Mouse (Mus musculus) spleen, embryonic (tissue): ENCODE data around the gene Pcnx.
"Not testable (repeated sequence)": the region's sequence is repeated elsewhere in the genome, so short reads cannot be mapped to it uniquely, and the experiment has no call there.

Experiments
- CTCF ChIA-PET: fragments of 350-600 bp; sonication (Branson Sonifier 250); formaldehyde crosslinking; loops from one replicate; lab custom pipeline; 2022; lab: Charles Lee

Pcnx gene

DNA sequence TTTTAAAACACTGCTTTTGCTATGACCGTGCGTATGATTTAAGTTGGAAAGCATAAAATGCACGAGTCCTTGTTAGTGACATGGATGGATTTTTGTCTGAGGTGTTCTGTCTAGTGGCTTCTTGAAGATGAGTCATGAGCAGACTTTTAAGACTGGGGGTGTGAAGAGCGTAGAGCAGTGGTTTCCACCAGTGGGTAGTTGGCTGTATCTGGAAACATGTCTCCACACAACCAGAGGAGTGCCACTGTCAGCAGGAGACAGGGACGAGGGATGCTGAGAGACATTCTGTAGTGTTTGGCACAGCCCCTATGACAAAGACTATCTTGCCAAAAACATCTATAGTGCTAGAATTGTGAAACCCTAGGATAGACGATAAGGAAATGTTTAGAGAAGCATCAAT lies 89.2 kb downstream of the Pcnx start:
- CTCF ChIA-PET: no interaction called here

DNA sequence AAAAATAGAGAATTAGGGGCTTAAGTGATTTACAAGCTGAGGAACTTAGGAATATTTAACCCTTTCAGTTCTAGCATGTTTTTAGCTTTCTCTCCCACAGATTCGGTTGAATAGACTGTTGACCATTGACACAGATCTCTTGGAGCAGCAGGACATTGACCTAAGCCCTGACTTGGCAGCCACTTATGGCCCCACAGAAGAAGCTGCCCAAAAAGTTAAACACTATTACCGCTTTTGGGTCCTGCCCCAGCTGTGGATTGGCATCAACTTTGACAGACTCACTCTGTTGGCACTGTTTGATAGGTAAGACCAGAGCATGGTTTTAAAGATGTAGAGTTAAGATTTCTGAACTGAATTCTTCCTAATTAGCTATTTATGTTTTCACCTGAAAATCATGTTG lies 90.2 kb downstream of the Pcnx start:
- CTCF ChIA-PET: interaction anchor here (0.6 kb wide), 1 partner anchor 1627 kb away, joined by 10 read pairs; no protein-coding TSS in a partner anchor

DNA sequence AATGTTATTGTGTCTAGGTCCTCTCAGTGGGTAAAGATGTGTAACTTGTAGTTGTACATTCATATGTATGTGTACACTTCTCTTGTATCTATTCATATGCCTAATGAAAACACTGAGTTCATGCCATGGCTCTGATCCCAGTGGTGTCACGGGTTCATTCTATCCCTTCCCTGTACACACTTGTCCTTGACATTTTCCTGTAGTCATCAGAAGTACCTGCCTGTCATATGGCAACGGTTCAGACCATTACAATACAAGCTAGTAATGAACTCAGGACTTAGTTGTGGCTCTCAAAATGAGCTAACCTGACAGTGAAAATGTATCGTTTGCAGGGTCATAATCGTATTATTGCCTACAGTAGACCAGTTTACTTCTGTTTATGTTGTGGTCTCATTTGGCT lies 98.5 kb downstream of the Pcnx start:
- CTCF ChIA-PET: no interaction called here

DNA sequence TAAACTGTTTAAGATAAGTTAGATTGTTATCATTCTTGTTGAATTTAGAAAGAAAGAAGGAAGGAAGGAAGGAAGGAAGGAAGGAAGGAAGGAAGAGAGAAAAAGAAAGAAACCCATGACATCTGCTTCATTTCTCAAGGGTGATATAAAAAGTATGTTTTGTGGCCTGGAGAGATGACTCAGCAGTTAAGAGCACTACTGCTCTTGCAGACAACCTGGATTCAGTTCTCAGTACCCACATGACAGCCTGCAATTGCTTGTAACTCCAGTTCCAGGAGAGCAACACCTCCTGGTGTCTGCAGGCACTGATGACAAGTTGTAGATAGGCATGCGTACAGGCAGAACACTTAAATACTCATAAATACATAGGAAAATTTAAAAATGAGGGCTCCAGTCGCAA lies 105.6 kb downstream of the Pcnx start:
- CTCF ChIA-PET: no interaction called here

DNA sequence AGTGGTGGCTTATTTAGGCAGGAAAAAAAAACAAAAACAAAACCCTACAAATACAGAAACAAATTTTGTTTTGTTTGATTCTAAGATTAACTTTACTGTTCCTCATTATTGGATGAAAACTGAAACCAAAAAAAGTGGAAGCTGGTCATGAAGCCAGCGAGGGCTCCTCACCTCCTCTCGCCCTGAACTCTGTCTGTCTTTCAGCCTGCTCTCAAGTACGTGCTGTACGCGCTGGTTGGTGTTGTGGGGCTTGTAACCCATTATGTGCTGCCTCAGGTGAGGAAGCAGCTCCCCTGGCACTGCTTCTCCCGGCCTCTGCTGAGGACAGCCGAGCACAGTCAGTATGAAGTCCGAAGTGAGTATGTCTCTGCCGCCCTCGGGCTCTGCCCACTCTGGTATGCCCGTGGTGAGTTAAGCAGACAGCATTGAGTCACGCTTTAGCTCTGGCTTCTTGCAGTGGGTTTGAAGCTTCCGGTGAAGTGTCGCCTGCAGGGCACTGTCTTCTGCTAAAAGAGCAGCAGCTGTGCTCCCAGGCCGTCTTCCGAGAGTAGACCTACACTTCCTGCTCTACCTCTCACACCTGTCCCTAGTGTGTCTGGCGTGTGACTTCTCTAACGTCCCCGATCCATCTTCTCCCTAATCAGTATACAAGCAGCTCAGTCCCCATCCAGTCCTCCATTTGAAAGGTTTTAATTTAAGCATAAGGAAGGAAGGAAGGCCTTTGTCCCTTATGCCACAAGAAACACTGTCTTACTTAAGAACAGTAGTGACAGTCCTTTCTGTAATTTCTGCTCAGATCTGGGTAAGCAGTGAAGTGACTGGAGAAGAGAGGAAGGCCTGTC lies 111.4 kb downstream of the Pcnx start:
- CTCF ChIA-PET: interaction anchor here (0.6 kb wide), 1 partner anchor 498 kb away, joined by 4 read pairs; no protein-coding TSS in a partner anchor

DNA sequence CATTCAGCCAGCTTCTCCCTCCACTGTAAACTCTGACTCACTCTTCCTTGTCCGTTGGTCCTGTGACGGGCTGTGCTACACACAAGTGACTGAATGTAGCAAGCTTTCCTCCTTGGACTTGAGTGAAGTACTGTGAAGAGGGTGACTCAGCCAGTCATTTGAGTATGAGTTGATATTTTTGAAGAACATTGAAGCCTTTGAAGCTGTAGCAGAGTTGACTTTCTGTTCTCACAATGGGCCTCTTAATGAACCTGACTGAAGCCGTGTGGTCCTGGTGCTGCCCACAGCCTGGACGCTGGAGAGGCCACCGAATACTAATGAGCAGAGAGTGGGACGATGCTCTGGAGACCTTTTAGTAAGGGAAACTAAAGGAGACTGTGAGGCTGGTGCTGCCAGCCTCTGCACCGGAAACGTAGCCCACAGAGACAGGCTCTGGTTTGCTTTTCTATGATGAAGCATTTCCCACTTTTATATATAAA lies 112.1 kb downstream of the Pcnx start:
- CTCF ChIA-PET: interaction anchor here (0.6 kb wide), 1 partner anchor 497 kb away, joined by 4 read pairs; no protein-coding TSS in a partner anchor

DNA sequence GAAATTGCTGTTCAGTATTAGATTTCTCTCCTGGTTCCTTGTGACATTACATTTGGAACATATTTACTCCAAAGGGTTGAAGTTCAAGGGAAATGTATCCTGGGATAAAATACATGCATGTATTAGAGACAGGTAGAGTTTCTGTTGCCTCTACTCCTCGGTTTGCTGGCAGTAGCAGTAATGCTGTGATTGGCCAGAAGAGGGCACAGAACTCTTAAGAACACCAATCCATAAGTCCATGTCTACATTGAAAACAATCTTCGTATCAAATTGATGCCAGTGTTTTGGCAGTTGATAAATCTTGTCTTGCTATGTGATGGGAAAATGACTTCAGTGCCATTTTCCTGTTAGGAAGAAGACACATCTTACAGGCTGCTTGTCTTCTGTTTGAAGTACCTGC lies 115.0 kb downstream of the Pcnx start:
- CTCF ChIA-PET: interaction anchor here (0.7 kb wide), 1 partner anchor 57 kb away, joined by 3 read pairs; no protein-coding TSS in a partner anchor

DNA sequence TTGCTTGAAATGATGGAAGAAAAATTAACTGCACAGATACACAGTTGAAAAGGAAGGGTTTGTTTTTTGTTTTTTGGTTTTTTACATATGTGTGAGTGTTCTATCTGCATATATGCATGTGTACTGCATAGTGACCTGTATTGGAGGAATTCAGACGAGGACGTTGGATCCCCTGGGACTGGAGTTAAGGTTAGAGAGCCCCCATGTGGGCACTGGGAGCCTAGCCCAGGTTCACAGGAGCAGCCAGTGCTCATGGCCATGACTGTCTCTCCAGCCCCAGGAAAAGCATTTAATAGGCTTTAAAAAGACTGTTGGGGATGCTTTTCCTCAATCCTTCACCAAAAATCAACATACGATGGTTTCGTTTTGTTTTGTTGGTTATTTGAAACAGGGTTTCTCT lies 117.5 kb downstream of the Pcnx start:
- CTCF ChIA-PET: no interaction called here

DNA sequence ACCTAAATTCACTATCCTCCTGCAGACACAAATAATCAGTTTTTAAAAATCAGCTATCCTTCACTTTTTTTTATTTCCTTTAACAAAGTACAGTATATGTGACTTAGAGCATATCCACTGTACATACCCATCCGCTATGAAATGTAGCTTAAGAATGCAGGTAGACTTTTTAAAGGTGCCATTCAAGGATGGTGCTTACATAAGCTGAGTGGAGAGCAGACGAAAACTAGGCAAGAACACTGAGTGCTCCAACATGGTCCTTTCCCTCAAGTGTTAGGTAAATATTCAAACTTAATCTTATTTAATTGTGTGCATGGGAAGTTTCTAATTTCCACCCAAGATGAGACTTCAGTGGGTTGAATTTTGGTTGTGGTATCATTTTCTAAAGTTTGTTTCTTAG lies 119.5 kb downstream of the Pcnx start:
- CTCF ChIA-PET: no interaction called here

DNA sequence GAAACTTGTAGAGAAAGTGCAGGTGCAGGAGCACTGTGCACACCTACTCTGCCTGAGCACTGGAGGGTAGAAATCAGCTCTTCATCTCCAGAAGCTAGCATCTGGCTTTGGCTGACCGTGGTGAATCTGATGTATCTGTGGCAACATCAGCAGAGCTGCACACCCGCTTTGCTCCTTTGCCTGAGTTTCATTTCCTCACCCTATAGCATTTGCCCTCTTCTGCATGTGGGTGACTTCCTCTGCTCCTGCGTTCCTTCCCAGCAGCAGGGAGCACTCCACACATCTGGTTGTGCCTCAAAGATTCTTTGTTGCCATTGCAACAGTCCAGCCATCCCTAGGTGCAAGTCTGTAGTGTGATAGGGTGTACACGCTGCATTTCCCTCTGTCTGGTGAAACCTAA lies 132.3 kb downstream of the Pcnx start:
- CTCF ChIA-PET: no interaction called here

DNA sequence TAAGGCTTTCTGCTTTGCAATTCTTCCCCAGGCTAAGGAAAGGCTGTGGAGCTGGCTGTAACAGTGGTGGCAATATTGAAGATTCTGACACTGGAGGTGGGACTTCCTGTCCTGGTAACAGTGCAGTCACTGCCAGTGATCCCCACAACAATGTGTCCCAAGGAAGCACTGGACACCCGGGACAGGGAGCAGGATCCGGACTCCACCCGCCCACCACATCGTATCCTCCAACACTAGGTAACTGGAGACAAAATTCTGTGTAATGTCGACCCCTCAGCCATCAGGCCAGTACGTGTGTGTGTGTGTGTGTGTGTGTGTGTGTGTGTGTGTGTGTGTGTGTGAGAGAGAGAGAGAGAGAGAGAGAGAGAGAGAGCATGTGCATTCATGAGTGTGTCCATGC lies 133.2 kb downstream of the Pcnx start:
- CTCF ChIA-PET: no interaction called here

DNA sequence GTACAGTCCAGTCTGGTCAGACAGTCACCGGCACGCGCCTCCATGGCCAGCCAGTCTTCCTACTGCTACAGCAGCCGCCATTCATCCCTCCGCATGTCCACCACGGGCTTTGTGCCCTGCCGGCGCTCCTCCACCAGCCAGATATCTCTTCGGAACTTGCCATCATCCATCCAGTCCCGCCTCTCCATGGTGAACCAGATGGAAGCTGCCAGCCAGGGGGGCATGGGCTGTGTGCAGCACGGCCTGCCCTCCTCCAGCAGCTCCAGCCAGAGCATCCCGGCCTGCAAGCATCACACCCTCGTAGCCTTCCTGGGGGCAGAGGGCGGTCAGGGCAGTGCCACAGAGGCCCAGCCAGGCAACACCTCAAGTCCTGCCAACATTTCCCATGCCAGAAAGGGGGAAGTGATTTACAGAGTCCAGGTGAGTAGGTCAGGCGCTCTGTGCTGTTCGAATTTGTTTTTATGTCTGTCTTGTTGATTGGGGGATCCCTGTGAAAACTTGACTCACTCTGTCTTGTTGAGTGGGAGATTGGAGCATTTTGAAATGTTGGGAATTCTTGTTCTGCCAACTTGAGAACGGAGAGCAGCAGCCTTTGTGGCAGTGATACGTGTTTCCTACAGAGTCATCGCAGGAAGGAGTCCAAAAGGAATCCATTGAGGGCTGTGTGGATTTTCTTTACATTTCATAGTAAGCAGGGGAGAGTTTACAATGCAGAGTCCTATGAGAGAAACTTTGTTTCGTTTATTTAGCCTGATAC lies 135.3 kb downstream of the Pcnx start:
- CTCF ChIA-PET: no interaction called here

DNA sequence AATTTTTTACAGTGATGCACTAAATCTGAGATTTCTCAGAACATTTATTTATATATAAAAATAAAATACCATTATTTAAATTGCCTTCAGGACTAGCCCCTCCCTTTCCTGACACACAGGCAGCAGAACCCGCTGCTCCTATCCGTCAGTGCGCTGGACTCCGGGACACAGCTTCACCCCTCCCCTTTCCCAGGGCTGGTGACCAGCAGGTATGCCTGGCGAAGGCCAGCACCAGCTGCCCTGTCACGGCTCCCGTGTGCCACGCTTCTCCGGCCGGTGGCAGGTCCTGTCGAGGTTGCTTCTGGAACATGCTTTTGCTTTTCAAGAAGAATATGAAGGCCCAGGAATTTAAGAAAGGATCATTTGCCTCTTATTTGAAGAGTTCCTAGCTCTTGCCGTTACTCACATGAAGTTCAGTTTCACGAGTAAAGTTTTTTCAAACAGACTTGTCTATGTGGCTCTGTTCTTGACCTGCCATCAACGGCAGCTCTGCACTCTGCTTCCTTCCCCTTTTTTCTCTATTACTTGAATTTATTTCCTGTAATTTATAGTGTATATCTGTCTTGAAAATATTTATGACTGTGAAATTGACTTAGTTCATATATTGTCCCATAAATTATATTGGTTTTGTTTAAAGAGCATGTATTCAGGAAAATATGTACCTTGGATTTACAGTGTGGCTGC lies 137.0 kb downstream of the Pcnx start:
- CTCF ChIA-PET: no interaction called here

DNA sequence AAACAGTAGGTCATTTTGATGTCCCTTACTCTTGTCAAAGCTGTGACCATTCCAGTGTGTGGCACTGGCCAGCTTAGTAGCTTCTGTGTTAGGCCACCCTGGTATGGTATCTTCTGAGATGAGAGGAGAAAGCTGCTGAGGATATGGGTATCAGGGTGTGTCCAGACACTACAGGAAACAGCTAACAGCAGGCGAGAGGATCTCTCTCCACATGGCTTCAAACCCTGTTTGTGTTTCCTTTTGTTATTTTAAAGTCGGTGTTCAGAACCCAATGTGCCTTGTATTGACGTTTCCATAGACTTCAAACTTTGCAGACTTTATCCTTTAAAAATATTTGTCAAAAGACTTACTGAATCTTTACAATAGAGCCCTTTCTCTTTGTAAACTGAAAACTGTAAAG lies 137.7 kb downstream of the Pcnx start:
- CTCF ChIA-PET: no interaction called here

DNA sequence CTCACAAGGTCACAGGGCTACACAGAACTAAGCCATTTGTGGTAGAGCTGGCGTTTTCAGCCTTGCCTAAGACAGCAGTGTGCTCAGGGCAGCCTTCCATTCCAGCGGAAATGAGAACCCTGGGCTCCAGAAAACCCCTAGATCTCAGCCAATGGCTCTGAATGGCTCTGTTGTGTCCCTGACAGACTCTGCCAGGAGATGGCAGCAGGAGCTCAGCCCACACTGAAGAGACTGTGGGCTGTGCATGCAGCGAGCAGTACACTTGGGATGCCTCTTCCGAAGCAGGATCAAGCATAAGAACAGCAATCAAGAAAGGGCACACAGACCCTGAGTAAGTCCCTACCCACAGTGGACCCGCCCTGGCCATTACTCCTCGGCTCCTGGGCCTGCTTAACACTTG lies 142.9 kb downstream of the Pcnx start:
- CTCF ChIA-PET: not testable (repeated sequence)

DNA sequence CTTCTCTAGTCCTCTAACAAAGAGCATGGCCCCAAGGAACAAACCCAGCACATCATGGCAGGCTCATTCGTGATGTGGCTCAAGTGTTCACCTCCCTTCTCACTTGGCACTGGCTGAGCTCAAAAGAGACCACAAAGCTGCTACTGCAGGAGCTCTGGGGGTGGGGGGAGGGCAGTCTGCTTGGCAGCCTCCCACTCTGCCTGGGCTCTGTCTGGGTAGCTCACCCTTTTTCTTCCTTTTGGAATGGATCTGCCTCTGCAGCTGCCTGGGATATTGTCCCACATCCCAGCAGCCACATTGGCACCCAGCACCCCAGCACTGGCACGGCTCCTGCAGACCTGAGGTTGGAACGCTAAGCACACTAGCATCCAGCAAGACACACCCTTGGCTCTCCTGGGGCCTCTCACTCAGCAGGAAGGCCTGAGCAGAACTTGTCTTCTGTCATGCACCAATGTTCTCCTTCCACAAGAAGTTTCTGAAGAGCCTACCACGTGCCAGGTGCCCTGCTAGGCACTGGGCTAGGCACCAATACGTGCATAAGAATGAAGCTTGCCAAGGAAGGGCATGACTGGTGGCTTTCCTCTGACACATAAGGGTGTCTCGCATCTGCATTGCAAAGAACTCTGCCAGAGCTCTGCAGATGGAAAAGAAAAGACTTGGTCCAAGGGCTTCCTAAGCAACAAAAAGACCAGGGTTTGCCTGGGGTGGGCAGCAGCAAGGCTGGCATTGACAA lies 166.2 kb downstream of the Pcnx start:
- CTCF ChIA-PET: not testable (repeated sequence)

DNA sequence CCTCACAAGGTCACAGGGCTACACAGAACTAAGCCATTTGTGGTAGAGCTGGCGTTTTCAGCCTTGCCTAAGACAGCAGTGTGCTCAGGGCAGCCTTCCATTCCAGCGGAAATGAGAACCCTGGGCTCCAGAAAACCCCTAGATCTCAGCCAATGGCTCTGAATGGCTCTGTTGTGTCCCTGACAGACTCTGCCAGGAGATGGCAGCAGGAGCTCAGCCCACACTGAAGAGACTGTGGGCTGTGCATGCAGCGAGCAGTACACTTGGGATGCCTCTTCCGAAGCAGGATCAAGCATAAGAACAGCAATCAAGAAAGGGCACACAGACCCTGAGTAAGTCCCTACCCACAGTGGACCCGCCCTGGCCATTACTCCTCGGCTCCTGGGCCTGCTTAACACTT lies 173.7 kb downstream of the Pcnx start:
- CTCF ChIA-PET: not testable (repeated sequence)

DNA sequence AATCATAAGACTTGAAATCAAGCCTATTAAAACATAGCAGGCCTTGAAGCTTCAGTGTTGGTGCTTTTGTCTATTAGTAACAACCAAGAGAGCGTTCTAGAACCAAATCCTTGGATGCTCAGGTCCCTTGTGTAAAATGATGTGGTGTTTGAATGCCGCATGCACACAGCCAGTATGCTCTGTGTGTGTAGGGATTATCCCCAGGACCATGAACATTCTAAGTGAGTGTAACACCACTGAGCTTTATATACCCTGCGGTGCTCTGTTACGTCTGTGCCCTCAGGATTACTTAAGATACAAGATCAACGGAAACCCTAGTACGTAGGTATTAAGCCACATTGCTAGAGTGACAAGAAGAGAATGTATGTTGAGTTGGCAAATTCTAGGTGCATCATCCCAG lies 174.2 kb downstream of the Pcnx start:
- CTCF ChIA-PET: not testable (repeated sequence)

DNA sequence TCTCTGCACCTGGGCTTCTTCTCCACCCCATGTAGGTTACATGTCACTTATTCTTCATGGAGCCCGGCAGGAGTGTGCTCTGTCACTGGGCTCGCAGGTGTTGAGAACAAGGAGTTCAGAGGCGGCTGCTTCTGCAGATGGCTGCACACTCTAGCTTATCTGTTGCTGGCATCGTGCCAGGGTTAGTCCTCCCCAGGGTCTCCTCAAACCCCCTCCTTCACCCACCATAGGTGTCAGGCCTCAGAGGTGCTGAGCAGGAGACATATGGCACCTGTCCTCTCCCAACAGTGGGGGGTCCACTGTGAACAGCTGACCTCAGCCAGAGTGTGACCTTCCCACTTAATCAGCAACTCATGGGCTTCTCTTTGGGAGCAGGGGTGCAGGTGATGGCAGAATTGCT lies 184.3 kb downstream of the Pcnx start:
- CTCF ChIA-PET: not testable (repeated sequence)
